Mouse (Mus musculus): ENCODE results near the gene Fam110a.

Gene Fam110a

DNA sequence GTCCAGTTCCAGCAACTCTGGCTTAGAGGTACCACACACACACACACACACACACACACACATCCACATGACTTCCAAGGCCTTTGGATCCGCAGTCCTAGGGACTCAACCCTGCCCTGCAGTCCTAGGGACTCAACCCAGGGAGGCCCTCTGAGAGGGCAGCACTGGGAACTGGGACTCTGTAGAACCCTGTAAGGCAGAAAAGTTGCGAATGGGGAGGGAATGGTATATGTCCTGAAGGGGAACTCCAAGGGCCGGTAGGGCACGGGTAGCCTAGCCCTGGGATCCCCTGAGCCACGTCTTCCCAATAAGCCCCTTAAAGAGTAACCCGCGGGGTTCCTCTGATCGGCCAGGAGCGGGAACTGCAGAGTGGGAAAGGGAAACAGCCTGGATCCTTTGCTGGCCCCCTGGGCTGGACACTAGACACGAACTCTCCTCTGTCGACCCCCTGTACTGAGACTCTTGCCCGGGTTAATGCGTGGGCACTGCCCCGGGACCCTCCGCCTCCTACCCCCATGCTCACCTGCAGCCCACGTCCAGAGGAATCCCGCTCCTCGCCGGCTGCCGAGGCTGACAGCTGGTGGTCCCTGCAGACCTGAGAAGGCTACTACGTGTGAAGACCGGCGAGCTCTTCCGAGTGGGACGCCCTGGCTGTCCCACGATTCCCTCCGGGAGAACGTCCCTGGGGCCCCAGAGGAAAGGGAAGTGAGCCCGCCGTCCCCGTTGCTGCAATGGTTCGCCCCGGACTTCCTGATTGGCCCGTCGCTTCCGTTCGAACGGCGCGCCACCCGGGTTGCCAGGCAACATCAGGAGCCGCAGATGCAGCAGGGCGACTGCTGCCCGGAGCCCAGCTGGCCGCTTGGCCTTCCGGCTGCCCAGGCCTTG, at the start of gene Fam110a:
Gene Fam110a (minus strand): TSS at position 750 of the 885 bp plus-strand sequence.
- peak; percentile 89 for DNase-seq (ENCODE audit: low spot score)

DNA sequence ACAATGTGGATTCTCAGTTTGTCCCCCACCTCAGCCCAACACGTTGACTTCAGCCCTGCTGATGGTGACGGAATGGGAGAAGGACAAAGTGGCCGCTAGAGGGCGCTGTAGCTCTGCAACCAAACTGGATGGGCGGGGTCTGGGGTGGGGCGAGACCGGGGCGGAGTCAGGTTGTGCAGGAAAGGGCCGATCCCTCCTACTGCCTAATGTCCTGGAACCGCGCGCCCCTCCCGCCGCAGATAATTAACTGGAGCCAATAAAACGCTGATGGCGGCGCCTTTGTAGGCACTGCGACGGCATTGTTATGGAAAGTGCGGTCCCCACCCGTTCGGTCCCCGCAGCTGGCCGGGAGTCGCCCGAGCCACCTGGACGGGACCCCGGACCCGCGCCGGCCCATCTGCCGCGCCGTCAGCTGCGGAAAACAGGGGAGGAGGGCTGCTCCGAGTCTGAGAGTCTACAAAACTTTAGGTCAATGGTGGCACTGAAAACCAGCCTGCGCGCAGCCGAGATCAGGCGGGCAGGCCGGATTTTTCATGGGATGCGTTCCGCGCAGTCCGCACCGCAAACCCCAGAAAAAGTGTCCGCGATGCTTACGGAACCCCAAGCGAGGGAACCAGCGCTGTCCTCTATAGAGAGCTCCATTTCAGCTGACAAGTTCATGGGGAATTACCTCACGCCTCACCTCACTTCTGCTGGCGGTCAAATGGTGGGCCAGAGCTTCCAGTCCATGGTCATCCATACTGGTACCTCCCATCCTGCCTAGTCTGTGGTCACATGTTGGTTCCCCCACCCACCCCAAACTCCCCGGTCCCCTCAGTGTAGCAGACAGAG, 49.4 kb upstream of the Fam110a start:
- peak; percentile 69 for DNase-seq (ENCODE audit: low spot score)

DNA sequence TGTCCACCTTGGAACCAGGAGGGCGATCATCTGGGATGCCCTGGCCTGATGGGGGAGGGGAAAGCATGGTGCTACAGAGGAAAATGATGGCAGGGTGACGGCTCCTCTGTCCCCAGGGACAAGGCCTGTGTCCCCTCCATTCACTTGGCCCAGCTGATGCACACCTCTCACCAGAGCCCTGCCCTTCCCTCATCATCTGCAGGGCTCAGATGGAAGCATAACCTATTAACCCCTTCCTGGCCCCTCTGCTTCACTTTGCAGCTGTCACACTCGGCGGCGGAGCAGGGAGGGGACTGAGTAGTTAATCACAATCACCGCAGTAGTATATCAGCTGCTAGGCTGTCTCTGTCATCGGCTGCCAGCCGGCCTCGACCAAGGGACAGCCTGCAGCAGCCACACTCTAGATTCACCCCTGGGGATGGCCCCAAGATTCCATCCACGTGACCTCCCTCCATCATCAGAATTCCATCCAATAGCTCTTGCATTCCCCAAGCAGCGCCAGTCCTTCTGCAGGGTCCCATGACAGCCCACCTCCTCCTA, 44.9 kb upstream of the Fam110a start:
- no peak for DNase-seq (ENCODE audit: low spot score)

DNA sequence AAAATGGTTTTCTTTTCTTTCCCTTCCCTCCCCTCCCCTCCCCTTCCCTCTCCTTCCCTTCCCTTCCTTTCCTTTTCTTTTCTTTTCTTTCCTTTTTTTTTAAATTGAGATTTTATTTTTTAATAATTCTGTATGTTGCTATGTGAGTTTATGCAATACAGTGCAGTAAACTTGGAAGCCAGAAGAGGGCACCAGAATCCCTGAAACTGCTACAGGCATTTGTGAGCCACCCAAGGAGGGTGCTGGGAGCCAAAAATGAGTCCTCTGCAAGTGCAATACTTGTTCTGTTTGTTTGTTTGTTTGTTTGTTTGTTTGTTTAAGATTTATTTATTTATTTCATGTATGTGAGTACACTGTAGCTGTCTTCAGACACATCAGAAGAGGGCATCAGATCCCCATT, 42.0 kb upstream of the Fam110a start:
- no peak for DNase-seq (ENCODE audit: low spot score)

DNA sequence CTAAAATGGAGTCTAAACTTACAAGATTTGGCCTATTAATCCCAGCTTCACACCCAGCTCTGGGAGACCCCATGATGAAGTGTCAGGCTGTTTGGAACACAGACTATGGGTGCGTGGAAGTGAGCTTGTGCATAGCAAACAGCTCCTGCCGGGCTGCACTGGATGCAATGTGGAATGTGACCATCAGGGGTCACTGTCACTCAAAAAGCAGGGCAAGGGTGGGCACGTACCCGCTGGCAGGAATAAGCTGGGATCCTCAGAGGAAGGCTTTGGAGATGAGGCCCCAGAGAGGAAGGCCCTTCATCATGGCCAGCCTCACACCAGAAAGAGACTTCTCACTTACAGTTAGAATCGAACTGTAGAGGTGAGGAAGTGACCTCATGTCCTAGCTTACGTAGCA, 40.2 kb upstream of the Fam110a start:
- DNase-seq (ENCODE audit: low spot score), result no peak

DNA sequence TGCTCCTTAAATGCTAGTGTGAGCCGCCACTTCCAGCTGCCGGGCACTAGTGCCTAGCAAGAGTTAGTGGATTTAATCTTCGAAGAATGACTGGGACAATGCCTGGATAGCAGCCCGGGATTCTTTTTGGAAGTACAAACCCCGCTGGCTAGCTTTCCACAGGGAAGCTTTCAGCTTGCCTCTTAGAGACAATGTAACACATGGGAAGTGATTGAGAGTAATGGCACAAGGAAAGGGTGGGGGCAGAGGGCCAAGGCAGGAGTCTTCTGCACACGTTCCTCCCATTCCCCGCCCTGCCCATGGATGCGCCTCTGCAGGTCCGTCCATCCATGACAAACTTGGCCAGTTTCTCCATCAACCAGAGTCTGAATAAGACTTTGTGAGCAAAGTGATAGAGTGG, 36.6 kb upstream of the Fam110a start:
- DNase-seq (ENCODE audit: low spot score), result no peak

DNA sequence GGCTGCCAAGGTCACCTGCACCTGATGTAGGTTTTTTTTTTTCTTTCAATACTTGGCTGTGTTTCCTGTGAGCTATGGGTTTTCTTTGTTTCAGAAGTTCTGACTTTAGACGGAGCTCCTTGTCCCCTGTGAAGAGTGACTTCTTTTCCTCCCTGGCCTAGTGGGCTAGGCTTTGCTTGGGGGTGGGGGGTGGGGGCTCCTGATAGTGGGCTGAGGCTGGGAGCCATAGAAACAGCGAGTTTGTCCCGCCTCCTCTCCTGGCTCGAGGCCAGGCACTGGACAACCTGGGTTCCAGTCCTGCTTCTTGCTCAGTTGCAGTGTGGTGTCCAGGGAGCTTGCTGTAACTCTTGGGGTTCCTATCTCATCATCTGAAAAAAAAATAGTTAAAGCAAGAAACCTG, 36.0 kb upstream of the Fam110a start:
- DNase-seq (ENCODE audit: low spot score), result no peak

DNA sequence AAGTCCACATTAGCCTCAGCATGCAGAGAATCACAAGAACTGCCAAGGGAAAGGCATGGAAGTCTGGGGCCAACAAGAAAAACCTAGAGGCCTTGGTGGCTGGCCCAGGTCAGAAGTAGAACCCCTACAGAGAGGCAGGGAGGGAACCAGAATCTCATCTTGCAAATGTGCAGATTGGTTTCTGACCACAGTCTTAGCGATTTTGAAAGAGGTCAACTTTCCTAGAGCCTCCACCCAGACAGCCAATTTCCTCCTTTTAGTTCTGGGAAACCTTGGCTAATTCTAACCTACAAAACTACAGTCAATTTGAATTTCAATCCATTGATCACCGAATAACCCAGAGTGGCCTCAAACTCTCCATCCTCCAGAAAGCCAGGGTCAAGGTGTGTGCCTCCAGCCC, 32.7 kb upstream of the Fam110a start:
- no peak for DNase-seq (ENCODE audit: low spot score)

DNA sequence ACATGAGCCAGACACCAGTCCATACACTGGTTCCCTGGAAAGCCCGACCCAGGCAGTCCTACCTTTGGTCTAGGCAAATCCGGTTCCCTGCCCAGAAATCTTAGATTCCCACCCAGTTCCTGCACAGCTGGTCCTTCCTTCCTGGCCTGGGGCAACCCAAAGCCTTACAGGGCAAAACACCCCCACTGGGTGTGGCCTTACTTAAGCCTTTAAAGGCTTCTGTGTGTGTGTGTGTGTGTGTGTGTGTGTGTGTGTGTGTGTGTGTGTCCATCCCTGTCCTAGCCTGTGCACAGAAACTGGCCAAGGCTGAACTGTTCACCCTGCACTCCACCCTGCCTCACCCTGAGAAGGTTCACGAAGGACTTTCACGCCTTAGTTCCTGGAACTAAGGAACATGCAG, 32.2 kb upstream of the Fam110a start:
- no peak for DNase-seq (ENCODE audit: low spot score)

DNA sequence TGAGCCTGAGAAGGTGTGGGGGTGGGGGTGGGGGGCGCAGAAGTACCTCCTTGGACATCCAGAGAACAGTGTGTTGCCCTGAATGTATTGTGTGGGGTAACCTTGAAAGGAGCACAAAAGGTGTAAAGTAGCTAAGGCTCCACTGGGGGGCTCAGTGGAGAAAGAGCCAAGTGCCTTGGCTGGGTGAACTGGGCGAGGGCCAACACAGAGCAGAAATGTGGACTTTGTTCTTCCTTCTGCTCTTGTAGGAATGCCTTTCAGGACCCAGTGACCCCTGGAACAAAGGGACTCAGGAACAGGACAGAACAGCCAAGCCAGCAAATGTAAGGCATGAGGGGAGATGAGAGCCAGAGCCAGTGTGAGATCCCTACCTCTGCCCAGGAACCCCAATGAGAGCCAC, 31.7 kb upstream of the Fam110a start:
- DNase-seq (ENCODE audit: low spot score), result no peak

DNA sequence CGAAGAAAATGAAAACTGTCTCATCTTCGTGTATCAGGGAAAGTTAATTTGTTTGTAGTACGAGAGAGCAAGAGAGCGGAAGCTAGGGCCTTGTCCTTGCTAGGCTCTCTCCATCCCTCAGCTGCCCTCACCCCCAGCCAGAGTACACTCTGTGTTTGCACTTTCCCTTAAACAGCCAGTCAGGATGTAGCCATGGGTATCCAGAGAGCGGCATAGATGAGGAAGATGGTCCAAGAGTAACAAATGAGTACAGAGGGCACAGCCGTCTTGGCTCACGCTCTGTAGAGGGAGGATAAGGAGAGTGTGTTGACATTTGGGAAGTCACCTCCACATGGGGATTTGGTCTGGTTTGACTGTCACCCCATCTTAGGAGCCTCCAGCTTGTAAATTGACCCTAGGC, 30.6 kb upstream of the Fam110a start:
- no peak for DNase-seq (ENCODE audit: low spot score)

DNA sequence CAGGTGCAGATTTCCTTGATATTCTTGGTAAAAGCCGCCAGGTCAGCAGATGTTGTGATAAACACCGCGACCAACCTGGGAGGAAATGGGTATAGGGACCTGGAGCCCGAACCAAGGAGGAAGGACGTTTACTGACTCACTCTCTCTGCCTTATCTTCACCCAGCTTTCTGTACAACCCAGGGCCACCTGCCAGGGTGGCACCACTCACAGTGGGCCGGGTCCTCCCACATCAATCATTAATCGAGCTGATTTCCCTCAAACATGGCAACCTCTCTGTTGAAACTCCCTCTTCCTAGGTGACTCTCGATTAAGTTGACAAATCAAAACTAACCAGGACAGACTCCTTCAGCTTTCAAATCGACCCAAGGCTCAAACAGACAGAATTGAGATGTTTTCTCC, 30.2 kb upstream of the Fam110a start:
- no peak for DNase-seq (ENCODE audit: low spot score)

DNA sequence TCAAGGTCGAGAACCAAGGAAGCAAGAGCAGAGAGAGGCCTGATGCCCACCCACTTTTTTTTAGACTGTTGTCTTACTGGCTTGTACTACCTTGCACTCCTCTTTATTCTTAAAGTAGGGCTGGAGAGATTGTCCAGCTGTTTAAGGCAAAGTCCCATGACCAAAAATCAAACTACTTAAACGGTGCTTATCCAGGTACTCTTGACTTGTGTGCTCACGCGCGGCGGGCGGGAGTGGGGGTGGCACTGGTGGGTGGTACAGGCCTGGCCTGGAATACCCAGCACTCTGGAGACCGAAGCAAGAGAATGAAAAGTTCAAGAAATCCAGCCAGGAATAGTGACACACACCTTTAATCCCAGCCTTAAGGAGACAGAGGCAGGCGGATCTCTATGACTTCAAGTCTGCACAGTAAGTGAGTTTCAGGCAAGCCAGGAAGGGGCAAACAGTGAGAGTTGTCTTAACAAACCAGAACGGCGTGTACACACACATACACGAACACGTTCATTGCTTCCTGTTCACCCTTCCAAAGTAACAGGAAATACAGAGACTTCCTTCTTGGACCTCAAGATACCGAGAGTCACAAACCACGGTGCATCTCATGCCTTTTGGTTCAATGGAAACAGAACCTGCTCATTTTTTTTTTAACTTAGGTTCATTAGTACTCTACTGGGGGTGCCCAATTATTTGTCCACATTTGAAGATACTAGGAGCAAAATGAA, 29.2 kb upstream of the Fam110a start:
- no peak for DNase-seq (ENCODE audit: low spot score)

DNA sequence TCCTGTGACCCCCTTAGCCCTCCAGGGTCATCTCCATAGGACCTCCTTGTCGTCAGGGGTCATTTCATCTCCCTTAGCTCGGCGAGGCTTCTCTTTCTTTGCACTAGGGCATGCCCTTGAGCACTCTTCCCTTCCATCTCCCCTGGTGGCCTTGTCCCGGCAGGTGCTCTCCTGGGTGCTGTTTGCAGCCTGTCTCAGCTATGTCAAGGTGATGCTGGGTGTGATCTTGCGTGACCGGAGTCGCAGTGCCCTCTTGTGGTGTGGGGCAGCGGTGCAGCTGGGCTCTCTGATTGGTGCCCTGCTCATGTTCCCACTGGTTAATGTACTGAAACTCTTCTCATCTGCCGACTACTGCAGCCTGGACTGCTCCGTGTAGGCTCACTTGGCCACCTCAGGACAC, 27.8 kb upstream of the Fam110a start:
- no peak for DNase-seq (ENCODE audit: low spot score)

DNA sequence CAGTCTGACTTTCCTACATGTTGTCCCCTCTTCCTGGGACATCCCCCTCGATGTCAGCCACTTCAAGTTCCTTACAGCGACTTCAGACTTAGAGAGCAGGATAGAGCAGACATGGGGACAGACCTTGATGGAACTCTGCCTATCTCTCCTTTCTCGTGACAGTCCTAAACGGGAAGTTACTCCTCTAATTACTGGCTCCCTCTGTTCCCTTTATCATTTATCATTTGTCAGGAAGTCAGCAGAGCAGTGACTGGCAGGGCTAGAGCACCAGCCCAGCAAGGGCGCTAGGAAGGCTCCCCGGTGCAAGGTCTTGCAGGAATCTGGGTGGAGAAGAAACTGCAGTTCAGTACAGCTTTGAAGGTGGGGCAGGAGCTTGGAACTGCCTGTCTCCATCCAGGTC, 22.5 kb upstream of the Fam110a start:
- no peak for DNase-seq (ENCODE audit: low spot score)

DNA sequence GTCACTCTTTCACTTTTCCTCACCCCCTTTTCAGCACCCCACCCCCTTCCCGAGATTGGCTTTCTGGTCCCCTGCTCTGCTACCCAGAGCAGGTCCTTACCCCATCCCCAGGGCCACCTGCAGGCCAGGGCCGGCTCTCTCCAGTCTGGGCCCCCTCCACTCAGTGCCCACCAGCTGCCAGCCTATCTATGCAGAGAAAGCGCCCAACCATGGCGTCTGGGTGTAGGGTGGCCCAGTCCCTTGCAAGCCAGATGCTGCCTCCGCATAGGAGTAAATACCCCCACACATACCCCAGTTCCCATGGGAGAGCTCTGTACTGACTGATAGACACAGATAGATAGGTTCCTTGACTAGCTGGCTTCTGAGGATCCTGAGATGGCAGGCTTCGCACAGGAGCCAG, 20.7 kb upstream of the Fam110a start:
- no peak for DNase-seq (ENCODE audit: low spot score)

DNA sequence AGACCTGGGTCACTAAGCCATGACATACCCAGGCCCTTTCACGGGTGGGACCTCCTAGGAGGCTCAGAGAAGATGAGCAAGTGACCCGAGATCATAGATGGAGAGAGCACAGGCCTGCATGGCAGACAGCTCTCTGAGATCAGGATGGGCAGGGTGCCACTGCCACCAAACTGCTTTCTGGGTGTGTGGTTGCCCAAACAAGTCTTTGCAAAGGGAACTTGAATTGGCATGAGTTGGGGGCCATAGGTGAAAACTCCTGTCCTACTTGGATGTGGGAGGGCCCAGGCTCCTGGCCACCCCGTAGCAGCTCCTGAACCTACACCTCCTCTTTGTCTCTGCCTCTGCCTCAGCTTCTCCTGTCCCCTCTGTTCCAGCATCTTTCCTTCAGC, 20.3 kb upstream of the Fam110a start:
- DNase-seq (ENCODE audit: low spot score), result no peak

DNA sequence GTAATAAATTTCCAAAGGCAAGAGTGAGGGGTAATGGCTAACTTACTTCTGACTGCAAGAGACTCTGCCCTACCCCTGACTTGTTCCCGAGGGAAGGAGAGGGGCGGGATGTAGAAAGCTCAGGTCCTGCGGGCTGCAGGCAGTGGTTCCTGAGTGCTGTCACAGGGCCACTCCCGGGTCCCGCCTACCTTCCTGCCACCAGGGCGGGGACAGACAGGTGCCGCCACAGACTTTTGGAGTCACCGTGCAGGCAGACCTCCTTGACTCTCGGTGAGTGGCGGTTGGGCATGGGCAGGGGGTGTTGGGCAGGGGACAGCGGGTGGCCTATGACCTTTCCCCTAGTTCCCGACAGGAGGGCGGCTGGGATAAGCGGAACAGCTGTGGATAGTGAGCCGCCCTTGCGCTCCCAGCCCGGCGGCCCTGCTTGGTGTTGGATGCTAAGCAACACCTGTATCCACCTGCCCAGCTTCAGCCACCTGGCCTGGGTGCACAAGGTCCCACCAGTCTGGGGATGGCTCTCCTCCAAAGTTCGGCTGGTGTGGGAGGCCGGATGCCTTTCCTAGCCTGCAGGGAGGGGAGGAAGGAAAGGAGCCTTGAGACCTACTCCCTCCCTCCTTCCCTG, 19.8 kb upstream of the Fam110a start:
- no peak for DNase-seq (ENCODE audit: low spot score)

DNA sequence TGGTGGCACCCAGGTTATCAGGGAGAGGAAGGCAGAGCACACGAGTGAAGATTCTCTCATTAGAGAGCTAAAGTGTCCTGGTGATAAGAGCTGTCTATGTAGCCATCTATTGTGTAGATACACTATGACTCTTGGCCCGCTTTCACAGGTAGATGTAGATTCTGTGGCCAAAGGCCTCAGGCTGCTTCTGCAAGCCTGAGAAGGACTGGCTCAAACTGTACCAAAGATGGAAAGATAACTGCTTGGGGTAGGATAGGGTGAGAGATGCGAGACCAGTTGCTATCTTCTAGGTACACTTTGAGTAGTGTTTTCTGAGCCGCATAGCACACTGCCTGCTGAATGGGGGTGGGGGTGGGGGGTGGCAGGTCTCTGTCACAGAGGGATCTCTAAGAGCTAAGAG, 18.9 kb upstream of the Fam110a start:
- no peak for DNase-seq (ENCODE audit: low spot score)

DNA sequence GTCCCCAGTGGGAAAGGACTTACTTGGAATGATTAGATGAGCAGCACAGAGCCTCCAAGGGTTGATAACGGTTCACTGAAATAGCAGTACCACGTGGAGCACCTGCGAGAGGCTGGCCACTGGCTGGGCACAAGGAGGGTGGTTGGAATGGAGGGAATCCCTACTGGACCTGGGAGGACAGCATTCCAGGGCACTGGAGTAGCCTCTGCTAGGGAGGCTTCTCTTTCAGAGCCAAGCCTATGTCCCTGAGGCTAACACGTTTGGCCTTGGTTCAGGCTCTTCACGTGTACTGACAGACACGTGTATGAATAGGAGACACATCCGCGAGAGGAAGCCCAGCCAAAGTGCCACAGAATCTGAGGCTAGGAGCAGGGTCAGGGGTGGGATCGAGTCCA, 18.5 kb upstream of the Fam110a start:
- no peak for DNase-seq (ENCODE audit: low spot score)

DNA sequence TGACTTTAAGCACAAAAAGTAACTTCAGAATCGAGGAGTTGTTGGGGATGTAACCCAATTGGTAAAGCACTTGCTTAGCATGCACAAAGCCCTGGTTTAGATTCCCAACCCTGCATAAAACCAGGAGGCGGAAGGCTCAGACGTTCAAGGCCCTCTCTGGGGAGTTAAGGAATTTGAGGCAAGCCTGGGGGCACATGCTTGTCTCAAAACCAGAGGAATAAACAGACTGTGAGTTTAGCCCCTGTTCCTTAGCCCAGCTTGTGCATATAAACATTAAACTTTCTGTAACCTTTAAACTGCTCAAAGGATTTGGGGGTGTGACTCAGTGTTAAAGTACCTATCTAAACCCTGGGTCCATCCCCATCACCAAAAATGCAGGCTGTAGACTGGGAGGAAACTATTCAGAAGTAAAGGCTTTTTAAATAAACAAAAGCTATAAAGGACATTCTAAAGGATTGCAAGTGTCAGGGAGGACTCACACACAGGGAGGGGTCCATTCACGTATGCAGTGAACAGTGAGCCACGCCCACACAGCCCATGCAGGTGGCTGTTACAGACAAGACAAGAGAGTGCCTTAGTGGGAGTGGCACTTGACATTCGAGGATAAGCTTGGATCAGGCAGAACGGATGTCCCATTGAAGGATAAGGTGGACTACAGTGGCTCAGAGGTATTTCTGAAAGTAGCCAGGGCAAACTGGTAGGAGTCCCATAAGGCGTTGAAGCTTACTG, 17.9 kb upstream of the Fam110a start:
- no peak for DNase-seq (ENCODE audit: low spot score)
